Mouse (Mus musculus): ENCODE measurements around the gene Wsb1. TPM values are rescaled to one million over a fixed set of nuclear protein-coding genes. Genes with fewer than 3 reads are reported as not detected.

The Wsb1 gene
- total and polyA plus RNA-seq, 3 experiments = 66.7 to 345 (median 158) TPM

- TF ChIP-seq GATA1 (IDR thresholded peaks at IDR 0.05; ENCODE audit: borderline replicate concordance, low read length) = no peak
- no peak for TF ChIP-seq CTCF (IDR thresholded peaks at IDR 0.05; ENCODE audit: low read depth, low read length)
- TF ChIP-seq TAL1 (conservative IDR thresholded peaks at IDR 0.05; ENCODE audit: low read depth, low read length) = no peak
- TF ChIP-seq POLR2AphosphoS5 (IDR thresholded peaks at IDR 0.05; ENCODE audit: insufficient replicate concordance, low read depth, low read length) = no peak
- no peak for TF ChIP-seq GATA2 (IDR thresholded peaks at IDR 0.05; ENCODE audit: borderline replicate concordance, low read depth, low read length)
- ATAC-seq (ENCODE audit: extremely low read depth, insufficient number of reproducible peaks, low FRiP score, poor library complexity, severe bottlenecking) = no peak
- DNase-seq (ENCODE audit: low spot score) = no peak
- H3K4me3 ChIP-seq (ENCODE audit: low read depth, low read length) = no peak overlapping the region
- peaks cover 7% of the 10 kb centered on the region for H3K27me3 ChIP-seq (ENCODE audit: insufficient read depth, low read length)
- no peaks in the 10 kb centered on the region for H3K36me3 ChIP-seq (replicated peaks)
- H3K9me3 ChIP-seq (replicated peaks) = no peaks in the 10 kb centered on the region
- H3K4me1 ChIP-seq (ENCODE audit: insufficient read depth, low read depth, low read length) = peaks cover 55% of the 10 kb centered on the region
Observed at GRCm38 (mm10) chr11:79288278-79288843, 33.9 kb upstream of the Wsb1 start.

- H3K4me1 ChIP-seq (ENCODE audit: insufficient read depth, low read depth, low read length) = peaks cover 48% of the 10 kb centered on the region
Observed at GRCm38 (mm10) chr11:79287447-79287846, 33.0 kb upstream of the Wsb1 start.

GRCm38 (mm10) chr11:79286305-79286799 lies 31.9 kb upstream of the Wsb1 start:
- DNase-seq (ENCODE audit: low spot score) (no peak), ATAC-seq (ENCODE audit: extremely low read depth, insufficient number of reproducible peaks, low FRiP score, poor library complexity, severe bottlenecking) (peak; percentile 55; the same call in 1 of the 2 replicates)
- Histone ChIP-seq H3K36me3 (replicated peaks) (no peaks in the 10 kb centered on the region), H3K9me3 (replicated peaks) (no peaks in the 10 kb centered on the region), H3K27me3 (ENCODE audit: insufficient read depth, low read length) (peaks cover 4% of the 10 kb centered on the region; the same call in 1 of the 2 replicates), H3K4me3 (ENCODE audit: low read depth, low read length) (peak overlapping the region; percentile 48; the same call in 1 of the 2 replicates), H3K4me1 (ENCODE audit: insufficient read depth, low read depth, low read length) (peaks cover 42% of the 10 kb centered on the region)
- no peak for TF ChIP-seq POLR2AphosphoS5 (IDR thresholded peaks at IDR 0.05; ENCODE audit: insufficient replicate concordance, low read depth, low read length)
- no peak for TF ChIP-seq TAL1 (conservative IDR thresholded peaks at IDR 0.05; ENCODE audit: low read depth, low read length)
- no peak for TF ChIP-seq GATA2 (IDR thresholded peaks at IDR 0.05; ENCODE audit: borderline replicate concordance, low read depth, low read length)
- no peak for TF ChIP-seq CTCF (IDR thresholded peaks at IDR 0.05; ENCODE audit: low read depth, low read length)
- no peak for TF ChIP-seq GATA1 (IDR thresholded peaks at IDR 0.05; ENCODE audit: borderline replicate concordance, low read length)

More at GRCm38 (mm10) chr11:79287447-79287846, 33.0 kb upstream of the Wsb1 start:
- no peak overlapping the region; the same call in 1 of the 2 replicates for H3K4me3 ChIP-seq (ENCODE audit: low read depth, low read length)
- ATAC-seq (ENCODE audit: extremely low read depth, insufficient number of reproducible peaks, low FRiP score, poor library complexity, severe bottlenecking) = peak; percentile 51
- H3K36me3 ChIP-seq (replicated peaks) = no peaks in the 10 kb centered on the region
- H3K9me3 ChIP-seq (replicated peaks) = no peaks in the 10 kb centered on the region
- H3K27me3 ChIP-seq (ENCODE audit: insufficient read depth, low read length) = peaks cover 5% of the 10 kb centered on the region
- TF ChIP-seq GATA2 (IDR thresholded peaks at IDR 0.05; ENCODE audit: borderline replicate concordance, low read depth, low read length) (no peak), TAL1 (conservative IDR thresholded peaks at IDR 0.05; ENCODE audit: low read depth, low read length) (no peak), POLR2AphosphoS5 (IDR thresholded peaks at IDR 0.05; ENCODE audit: insufficient replicate concordance, low read depth, low read length) (no peak), GATA1 (IDR thresholded peaks at IDR 0.05; ENCODE audit: borderline replicate concordance, low read length) (no peak), CTCF (IDR thresholded peaks at IDR 0.05; ENCODE audit: low read depth, low read length) (no peak)
- peak; percentile 29 for DNase-seq (ENCODE audit: low spot score)

- DNase-seq (ENCODE audit: low spot score) (no peak), ATAC-seq (ENCODE audit: extremely low read depth, insufficient number of reproducible peaks, low FRiP score, poor library complexity, severe bottlenecking) (no peak)
- no peak for TF ChIP-seq CTCF (IDR thresholded peaks at IDR 0.05; ENCODE audit: low read depth, low read length)
- no peak for TF ChIP-seq GATA1 (IDR thresholded peaks at IDR 0.05; ENCODE audit: borderline replicate concordance, low read length)
- no peak for TF ChIP-seq GATA2 (IDR thresholded peaks at IDR 0.05; ENCODE audit: borderline replicate concordance, low read depth, low read length)
- Histone ChIP-seq H3K9me3 (replicated peaks) (no peaks in the 10 kb centered on the region), H3K4me3 (ENCODE audit: low read depth, low read length) (no peak overlapping the region), H3K27me3 (ENCODE audit: insufficient read depth, low read length) (peaks cover 6% of the 10 kb centered on the region), H3K4me1 (ENCODE audit: insufficient read depth, low read depth, low read length) (peaks cover 35% of the 10 kb centered on the region), H3K36me3 (replicated peaks) (no peaks in the 10 kb centered on the region)
Observed at GRCm38 (mm10) chr11:79283350-79284030, 29.0 kb upstream of the Wsb1 start.

GRCm38 (mm10) chr11:79281396-79281795 lies 26.9 kb upstream of the Wsb1 start:
- no peaks in the 10 kb centered on the region for H3K9me3 ChIP-seq (replicated peaks)
- H3K36me3 ChIP-seq (replicated peaks) = no peaks in the 10 kb centered on the region
- TF ChIP-seq CTCF (IDR thresholded peaks at IDR 0.05; ENCODE audit: low read depth, low read length) = no peak
- TF ChIP-seq POLR2AphosphoS5 (IDR thresholded peaks at IDR 0.05; ENCODE audit: insufficient replicate concordance, low read depth, low read length) = no peak
- TF ChIP-seq GATA1 (IDR thresholded peaks at IDR 0.05; ENCODE audit: borderline replicate concordance, low read length) = no peak
- no peak for TF ChIP-seq TAL1 (conservative IDR thresholded peaks at IDR 0.05; ENCODE audit: low read depth, low read length)
- TF ChIP-seq GATA2 (IDR thresholded peaks at IDR 0.05; ENCODE audit: borderline replicate concordance, low read depth, low read length) = no peak
- H3K27me3 ChIP-seq (ENCODE audit: insufficient read depth, low read length) = peaks cover 12% of the 10 kb centered on the region
- peaks cover 18% of the 10 kb centered on the region for H3K4me1 ChIP-seq (ENCODE audit: insufficient read depth, low read depth, low read length)
- no peak for ATAC-seq (ENCODE audit: extremely low read depth, insufficient number of reproducible peaks, low FRiP score, poor library complexity, severe bottlenecking)
- H3K4me3 ChIP-seq (ENCODE audit: low read depth, low read length) = no peak overlapping the region
- DNase-seq (ENCODE audit: low spot score) = no peak

- H3K4me1 ChIP-seq (ENCODE audit: insufficient read depth, low read depth, low read length) = peaks cover 7% of the 10 kb centered on the region; the same call in 1 of the 2 replicates
- ATAC-seq (ENCODE audit: extremely low read depth, insufficient number of reproducible peaks, low FRiP score, poor library complexity, severe bottlenecking) (no peak), DNase-seq (ENCODE audit: low spot score) (no peak)
- no peak for TF ChIP-seq CTCF (IDR thresholded peaks at IDR 0.05; ENCODE audit: low read depth, low read length)
- TF ChIP-seq GATA1 (IDR thresholded peaks at IDR 0.05; ENCODE audit: borderline replicate concordance, low read length) = no peak
- no peak for TF ChIP-seq POLR2AphosphoS5 (IDR thresholded peaks at IDR 0.05; ENCODE audit: insufficient replicate concordance, low read depth, low read length)
- TF ChIP-seq TAL1 (conservative IDR thresholded peaks at IDR 0.05; ENCODE audit: low read depth, low read length) = no peak
- TF ChIP-seq GATA2 (IDR thresholded peaks at IDR 0.05; ENCODE audit: borderline replicate concordance, low read depth, low read length) = no peak
- no peak overlapping the region for H3K4me3 ChIP-seq (ENCODE audit: low read depth, low read length)
- H3K27me3 ChIP-seq (ENCODE audit: insufficient read depth, low read length) = peaks cover 15% of the 10 kb centered on the region
- H3K36me3 ChIP-seq (replicated peaks) = no peaks in the 10 kb centered on the region
- no peaks in the 10 kb centered on the region for H3K9me3 ChIP-seq (replicated peaks)
Observed at GRCm38 (mm10) chr11:79279732-79280405, 25.4 kb upstream of the Wsb1 start.
